Mouse (Mus musculus): ENCODE data around the gene Hbb-y.
"Not testable (repeated sequence)": the region's sequence is repeated elsewhere in the genome, so short reads cannot be mapped to it uniquely, and the experiment has no call there.

GRCm38 (mm10) chr7:103808120-103808519, 44.9 kb downstream of the Hbb-y start:
- TF ChIP-seq EP300 (IDR thresholded peaks at IDR 0.05; ENCODE audit: insufficient read depth, low read depth, low read length); POLR2A (IDR thresholded peaks at IDR 0.05; ENCODE audit: insufficient read depth, low read length): not testable (repeated sequence)
